Mouse (Mus musculus): ENCODE results near the gene Rbm41. TPM values are rescaled to one million over a fixed set of nuclear protein-coding genes. Genes with fewer than 3 reads are reported as not detected.

Gene Rbm41
- total and polyA plus RNA-seq, 3 experiments: 9.1 to 9.4 TPM; not detected in 1

DNA sequence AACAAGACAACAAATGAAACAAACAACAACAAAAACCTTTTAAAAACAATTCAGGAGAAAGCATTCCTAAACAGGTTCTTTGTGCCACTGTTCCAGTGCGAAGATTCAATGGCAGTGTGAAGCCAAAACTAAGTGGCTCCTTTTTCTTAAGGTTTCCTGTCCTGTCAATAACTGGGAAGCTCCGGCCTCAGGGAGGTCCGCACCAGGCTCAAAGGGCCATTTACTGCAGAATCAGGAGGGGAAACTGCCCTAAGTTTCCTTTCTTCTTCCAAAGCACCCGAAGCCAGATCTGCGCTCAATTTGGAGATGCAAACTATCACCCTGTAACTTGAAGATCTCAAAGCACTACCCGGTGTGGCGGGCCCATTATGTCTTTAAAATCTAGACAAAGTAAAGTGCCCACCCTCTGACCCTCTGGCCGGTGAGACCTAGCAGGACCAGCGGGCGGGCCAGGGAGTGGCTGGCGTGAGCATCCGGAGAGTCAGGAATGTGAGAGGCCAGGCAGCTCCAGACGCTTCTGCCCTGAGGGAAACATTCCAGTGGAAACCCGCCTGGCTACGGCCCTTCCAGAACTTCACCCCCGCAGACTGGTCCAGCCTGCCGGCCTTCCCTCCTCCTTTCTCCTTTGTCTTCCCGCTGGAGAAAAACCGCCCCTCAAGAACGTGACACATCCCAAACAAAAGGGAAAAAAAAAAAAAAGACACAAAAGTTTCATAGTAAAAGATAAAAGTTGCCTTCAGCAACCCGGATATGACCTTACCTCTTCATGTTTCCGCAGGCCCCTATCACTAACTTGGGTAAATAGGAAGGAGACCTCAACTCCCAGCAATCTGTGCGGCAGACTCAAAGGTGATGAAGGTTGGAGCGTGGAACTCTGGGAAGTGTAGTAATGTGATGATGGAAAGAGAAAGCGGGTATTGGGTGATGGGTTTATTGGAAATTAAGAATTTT, at the start of gene Rbm41 (continued):
- TF ChIP-seq RAD21 (IDR thresholded peaks at IDR 0.05; ENCODE audit: low read depth, low read length): no peak
- TF ChIP-seq POLR2AphosphoS2 (IDR thresholded peaks at IDR 0.05; ENCODE audit: low read length): peak; percentile 55; the same call in 1 of the 2 replicates
- no peak for TF ChIP-seq E2F4 (IDR thresholded peaks at IDR 0.05; ENCODE audit: borderline replicate concordance, low read depth, low read length)
- no peak for TF ChIP-seq MAFK (IDR thresholded peaks at IDR 0.05; ENCODE audit: borderline replicate concordance, low read depth, low read length)
- no peak for TF ChIP-seq JUND (IDR thresholded peaks at IDR 0.05; ENCODE audit: low read depth, low read length)
- peak; percentile 95 for TF ChIP-seq KAT2A (conservative IDR thresholded peaks at IDR 0.05; ENCODE audit: low read depth, low read length)

DNA sequence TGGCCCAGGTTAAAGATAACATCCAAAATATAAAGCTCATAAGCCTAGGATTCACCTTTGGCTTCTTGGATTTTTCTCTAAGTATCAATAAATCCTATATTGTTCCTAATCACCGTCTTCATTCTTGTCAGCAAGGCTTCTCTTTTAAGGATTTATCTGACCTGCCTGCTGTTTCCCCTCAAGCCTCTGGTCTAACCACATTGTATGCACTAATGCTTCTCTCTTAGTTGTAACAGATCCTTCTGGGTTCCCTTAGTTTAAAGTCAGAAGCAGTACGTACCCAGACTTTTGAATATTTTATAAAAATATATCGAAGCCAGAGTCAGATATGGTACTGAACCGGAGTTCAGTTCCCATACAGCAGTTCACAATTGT, 283 bp upstream of the Rbm41 start:
- Histone ChIP-seq H3K36me3 (ENCODE audit: control insufficient read depth in 1 of 2, insufficient read depth in 2 of 2, low read length in 2 of 2) (peaks cover 1 to 4% of the 10 kb centered on the region in 2 experiments; a peak in 3 of 4 replicates), H3K9me3 (replicated peaks; ENCODE audit: insufficient read depth, low read length) (no peaks in the 10 kb centered on the region), H3K27me3 (ENCODE audit: control insufficient read depth in 1 of 2, insufficient read depth in 2 of 2, low read length in 2 of 2) (peaks cover 6 to 9% of the 10 kb centered on the region in 2 experiments), H3K4me3 (ENCODE audit: control insufficient read depth in 1 of 2, insufficient read depth in 1 of 2, low read depth in 2 of 2, low read length in 2 of 2) (peak overlapping the region; percentile 67 to 71), H3K9ac (ENCODE audit: control insufficient read depth, low read depth, low read length, poor library complexity, severe bottlenecking) (peak overlapping the region; percentile 39), H3K4me1 (ENCODE audit: control insufficient read depth in 1 of 2, insufficient read depth in 2 of 2, low read length in 2 of 2) (peaks cover 0 to 2% of the 10 kb centered on the region in 2 experiments; a peak in 3 of 4 replicates), H3K79me2 (ENCODE audit: control insufficient read depth, insufficient read depth, low read length, poor library complexity) (peaks cover 4% of the 10 kb centered on the region; the same call in 1 of the 2 replicates), H3K27ac (ENCODE audit: control insufficient read depth, low read depth, low read length) (no peak overlapping the region)
- TF ChIP-seq TAL1 (IDR thresholded peaks at IDR 0.05; ENCODE audit: low read length) (peak; percentile 72), GABPA (IDR thresholded peaks at IDR 0.05; ENCODE audit: low read depth, low read length) (no peak), SMC3 (IDR thresholded peaks at IDR 0.05; ENCODE audit: low read depth, low read length) (no peak), ETS1 (IDR thresholded peaks at IDR 0.05; ENCODE audit: low read depth, low read length) (no peak), USF2 (IDR thresholded peaks at IDR 0.05; ENCODE audit: borderline replicate concordance in 1 of 2, insufficient read depth in 1 of 2, low read depth in 1 of 2, low read length in 2 of 2) (no peak), USF1 (IDR thresholded peaks at IDR 0.05; ENCODE audit: low read depth, low read length) (no peak), MEF2A (IDR thresholded peaks at IDR 0.05; ENCODE audit: extremely low read depth, insufficient replicate concordance, low read depth, low read length, poor library complexity, severe bottlenecking) (no peak), MAX (IDR thresholded peaks at IDR 0.05; ENCODE audit: low read length) (no peak), GATA1 (IDR thresholded peaks at IDR 0.05; ENCODE audit: low read depth, low read length) (0 out of 2 replicates have a peak, but pooled peaks have one; percentile 11), MYB (IDR thresholded peaks at IDR 0.05; ENCODE audit: low read depth, low read length) (no peak)
- no peak for DNase-seq (ENCODE audit: low read depth, low spot score)

All from MEL (cell line).